Mouse (Mus musculus) CH12.LX (cell line): ENCODE measurements around the gene Kcna6.

Experiments
- BHLHE40 ChIP-seq: IDR thresholded peaks from 2 replicates; pipeline ENCODE4 v1.6.1; 2011; ENCODE audit warnings: mild to moderate bottlenecking, low read depth, low read length, improper control_type of control experiment
- CHD2 ChIP-seq: IDR thresholded peaks from 2 replicates; pipeline ENCODE4 v1.6.1; 2011; ENCODE audit warnings: low read length, improper control_type of control experiment
- CTCF ChIP-seq, 2 experiments: IDR thresholded peaks in 1 of 2; conservative IDR thresholded peaks in 1 of 2; 2 replicates each; pipeline ENCODE4 v1.5.1; 2011 to 2012; ENCODE audit warnings: low read depth in 2 of 2, low read length in 2 of 2, improper control_type of control experiment in 1 of 2, inconsistent platforms in 1 of 2, mild to moderate bottlenecking in 1 of 2, moderate library complexity in 1 of 2
- EP300 ChIP-seq: IDR thresholded peaks from 2 replicates; pipeline ENCODE4 v1.6.1; 2011; ENCODE audit warnings: low read length, improper control_type of control experiment
- POLR2A ChIP-seq: IDR thresholded peaks from 2 replicates; pipeline ENCODE4 v1.6.1; 2011; ENCODE audit warnings: low read depth, mild to moderate bottlenecking, improper control_type of control experiment, low read length
- RCOR1 ChIP-seq: conservative IDR thresholded peaks from 2 replicates; pipeline ENCODE4 v1.6.1; 2012; ENCODE audit warnings: low read depth, mild to moderate bottlenecking, inconsistent platforms, low read length, improper control_type of control experiment
- ZMIZ1 ChIP-seq: IDR thresholded peaks from 2 replicates; pipeline ENCODE4 v1.6.1; 2012; ENCODE audit warnings: low read depth, mild to moderate bottlenecking, inconsistent platforms, low read length, improper control_type of control experiment

DNA sequence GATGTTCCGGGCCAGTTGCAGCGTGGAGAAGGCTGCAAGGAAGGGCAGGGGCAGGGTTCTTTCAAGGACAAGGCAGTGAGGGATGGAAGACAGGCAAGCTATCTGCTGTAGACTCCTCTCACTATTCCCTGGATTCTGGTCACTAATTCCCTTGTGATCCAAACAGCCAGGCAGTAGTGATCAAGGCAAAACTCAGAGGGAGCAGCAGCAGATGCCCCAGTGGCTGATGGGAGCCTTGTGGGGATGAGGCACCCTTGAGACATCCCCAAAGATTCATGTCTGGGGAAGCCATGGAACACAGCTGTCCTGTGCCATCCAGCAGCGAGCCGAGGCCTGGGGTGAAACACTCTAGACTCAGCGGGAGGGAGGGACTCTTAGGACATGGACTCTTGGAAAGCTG, 40.5 kb downstream of the Kcna6 start:
- TF ChIP-seq CTCF (conservative IDR thresholded peaks at IDR 0.05 in 1 of 2, IDR thresholded peaks at IDR 0.05 in 1 of 2; ENCODE audit: low read depth in 2 of 2, low read length in 2 of 2) (no peak), BHLHE40 (no peak), ZMIZ1 (no peak), POLR2A (no peak), RCOR1 (no peak), CHD2 (no peak), EP300 (no peak)
